Comparison of ENCODE assay signal across 12 mouse cellular contexts in genomic region chr4:105206102-105206501, GRCm38 (mm10). TPM values are rescaled to one million over a fixed set of nuclear protein-coding genes. Genes with fewer than 3 reads are reported as not detected.
DNase-seq lines count a peak whose midpoint lies in the region; ATAC-seq and TF ChIP-seq lines count a peak whose summit lies in the region.
"Had no signal": no experiment of that assay in that cellular context is flagged by ENCODE, and none has a peak within 500 bp of the region (broad histone marks: within the 10 kb centered on the region; RNA-seq: fewer than 3 reads in every experiment).

No protein-coding gene starts in this region.

- no peak for TF ChIP-seq CTCF in forebrain, postnatal 0 days (IDR thresholded peaks at IDR 0.05; ENCODE audit: low read depth)
- TF ChIP-seq CTCF in lung, adult 2 months (IDR thresholded peaks at IDR 0.05; ENCODE audit: insufficient read depth, low read length) = no peak
- TF ChIP-seq CTCF in stomach, postnatal 0 days (IDR thresholded peaks at IDR 0.05; ENCODE audit: low read depth) = no peak

- peak overlapping the region; percentile 51 for H3K27ac ChIP-seq in forebrain, embryonic 12.5 days
- no peak overlapping the region for H3K27ac ChIP-seq in forebrain, postnatal 0 days (ENCODE audit: low read depth, low read length)
- H3K27ac ChIP-seq in lung, embryonic 15.5 days = 0 out of 2 replicates have a peak overlapping the region, but pooled peaks have one; percentile 68
- peak overlapping the region; percentile 23 for H3K27ac ChIP-seq in hindbrain, embryonic 13.5 days
- peak overlapping the region; percentile 81 for H3K27ac ChIP-seq in stomach, postnatal 0 days (replicated peaks)

- no peak for ATAC-seq in forebrain, embryonic 12.5 days (ENCODE audit: low FRiP score)
- ATAC-seq in forebrain, postnatal 0 days = no peak
- ATAC-seq in lung, embryonic 15.5 days (ENCODE audit: borderline replicate concordance, extremely low read depth, low FRiP score, low TSS enrichment) = no peak
- no peak for ATAC-seq in hindbrain, embryonic 13.5 days (ENCODE audit: low FRiP score)
- no peak for ATAC-seq in stomach, postnatal 0 days (ENCODE audit: low FRiP score, low TSS enrichment)

- H3K4me3 ChIP-seq in forebrain, embryonic 12.5 days (replicated peaks) = no peak overlapping the region
- no peak overlapping the region for H3K4me3 ChIP-seq in forebrain, postnatal 0 days (ENCODE audit: low read depth, low read length)
- H3K4me3 ChIP-seq in lung, embryonic 15.5 days = no peak overlapping the region
- H3K4me3 ChIP-seq in lung, adult 2 months (replicated peaks; ENCODE audit: extremely low read depth, low read depth, low read length) = no peak overlapping the region
- no peak overlapping the region for H3K4me3 ChIP-seq in hindbrain, embryonic 13.5 days
- H3K4me3 ChIP-seq in stomach, postnatal 0 days (ENCODE audit: low read depth, low read length) = no peak overlapping the region

- TF ChIP-seq POLR2A in lung, adult 2 months (IDR thresholded peaks at IDR 0.05; ENCODE audit: borderline replicate concordance, extremely low read depth, low read depth, low read length) = no peak

- H3K9ac ChIP-seq in forebrain, embryonic 12.5 days = no peak overlapping the region
- no peak overlapping the region for H3K9ac ChIP-seq in forebrain, postnatal 0 days
- H3K9ac ChIP-seq in lung, embryonic 15.5 days = no peak overlapping the region
- H3K9ac ChIP-seq in hindbrain, embryonic 13.5 days = no peak overlapping the region
- H3K9ac ChIP-seq in stomach, postnatal 0 days (ENCODE audit: low read length) = no peak overlapping the region

- peaks cover 35% of the 10 kb centered on the region for H3K36me3 ChIP-seq in forebrain, embryonic 12.5 days (replicated peaks)
- no peaks in the 10 kb centered on the region for H3K36me3 ChIP-seq in forebrain, postnatal 0 days (ENCODE audit: insufficient read depth)
- peaks cover 24% of the 10 kb centered on the region for H3K36me3 ChIP-seq in lung, embryonic 15.5 days
- peaks cover 16% of the 10 kb centered on the region; the same call in 1 of the 2 replicates for H3K36me3 ChIP-seq in hindbrain, embryonic 13.5 days
- H3K36me3 ChIP-seq in stomach, postnatal 0 days (ENCODE audit: control insufficient read depth, insufficient read depth, low read length) = peaks cover 14% of the 10 kb centered on the region

- no peaks in the 10 kb centered on the region for H3K9me3 ChIP-seq in forebrain, embryonic 12.5 days
- no peaks in the 10 kb centered on the region for H3K9me3 ChIP-seq in forebrain, postnatal 0 days (ENCODE audit: low read length)
- no peaks in the 10 kb centered on the region for H3K9me3 ChIP-seq in lung, embryonic 15.5 days
- no peaks in the 10 kb centered on the region for H3K9me3 ChIP-seq in hindbrain, embryonic 13.5 days
- no peaks in the 10 kb centered on the region for H3K9me3 ChIP-seq in stomach, postnatal 0 days (ENCODE audit: control insufficient read depth, low read length)

- H3K27me3 ChIP-seq in forebrain, embryonic 12.5 days = no peaks in the 10 kb centered on the region
- H3K27me3 ChIP-seq in forebrain, postnatal 0 days (ENCODE audit: insufficient read depth, low read length) = no peaks in the 10 kb centered on the region
- H3K27me3 ChIP-seq in lung, embryonic 15.5 days = no peaks in the 10 kb centered on the region
- no peaks in the 10 kb centered on the region for H3K27me3 ChIP-seq in hindbrain, embryonic 13.5 days
- no peaks in the 10 kb centered on the region for H3K27me3 ChIP-seq in stomach, postnatal 0 days (ENCODE audit: control insufficient read depth, insufficient read depth, low read length)

- no peak for DNase-seq in forebrain, postnatal 0 days
- DNase-seq in lung, adult 2 months = no peak
- DNase-seq in stomach, postnatal 0 days (ENCODE audit: low spot score) = no peak
- DNase-seq in right cerebral cortex, postnatal 10 days (ENCODE audit: low spot score in 2 of 2) = no peak
- DNase-seq in lung, postnatal 14 days = no peak
- DNase-seq: gastrocnemius, postnatal 36 days; heart, postnatal 14 days; left cerebral cortex, postnatal 4 days had no signal

- WGBS in forebrain, embryonic 12.5 days = 84% methylated on average over 6 of the region's 6 CpGs
- 86% methylated on average over 6 of the region's 6 CpGs for WGBS in forebrain, postnatal 0 days
- 51% methylated on average over 6 of the region's 6 CpGs for WGBS in lung, embryonic 15.5 days
- WGBS in lung, adult 2 months = 68% methylated on average over 6 of the region's 6 CpGs
- 84% methylated on average over 6 of the region's 6 CpGs for WGBS in hindbrain, embryonic 13.5 days
- 60% methylated on average over 6 of the region's 6 CpGs for WGBS in stomach, postnatal 0 days

- peaks cover 50% of the 10 kb centered on the region for H3K4me1 ChIP-seq in forebrain, embryonic 12.5 days
- peaks cover 18% of the 10 kb centered on the region; the same call in 1 of the 2 replicates for H3K4me1 ChIP-seq in forebrain, postnatal 0 days (ENCODE audit: insufficient read depth)
- peaks cover 58% of the 10 kb centered on the region for H3K4me1 ChIP-seq in lung, embryonic 15.5 days
- H3K4me1 ChIP-seq in lung, adult 2 months (ENCODE audit: control insufficient read depth, insufficient read depth, low read length) = peaks cover 17% of the 10 kb centered on the region
- H3K4me1 ChIP-seq in hindbrain, embryonic 13.5 days (replicated peaks) = peaks cover 38% of the 10 kb centered on the region
- H3K4me1 ChIP-seq in stomach, postnatal 0 days (replicated peaks; ENCODE audit: control insufficient read depth, insufficient read depth) = peaks cover 17% of the 10 kb centered on the region

- no peak for TF ChIP-seq EP300 in stomach, postnatal 0 days (optimal IDR thresholded peaks at IDR 0.05)

- H3K4me2 ChIP-seq in forebrain, embryonic 12.5 days = no peak overlapping the region
- H3K4me2 ChIP-seq in forebrain, postnatal 0 days (ENCODE audit: low read depth) = no peak overlapping the region
- no peak overlapping the region for H3K4me2 ChIP-seq in lung, embryonic 15.5 days
- no peak overlapping the region for H3K4me2 ChIP-seq in hindbrain, embryonic 13.5 days
- no peak overlapping the region for H3K4me2 ChIP-seq in stomach, postnatal 0 days (replicated peaks; ENCODE audit: low read depth)
- H3K4me2 ChIP-seq: midbrain, embryonic 11.5 days had no signal

RNA-seq across cellular contexts. Expression of gene Plpp3, which starts 49.0 kb away (rescaled TPM):
- polyA plus RNA-seq in forebrain, embryonic 12.5 days (2016; fragmentation: Nextera tagmentation; extraction: Ambion mirVana) = 84.9 and 90.4 TPM in 2 replicates
- 64.8 and 87.3 TPM in 2 replicates for total RNA-seq in forebrain, postnatal 0 days (2014; rRNA removed)
- polyA plus RNA-seq in forebrain, postnatal 0 days (2015; fragmentation: Nextera tagmentation; extraction: Ambion mirVana) = 82.8 and 117 TPM in 2 replicates
- 78.4 and 85.4 TPM in 2 replicates for polyA plus RNA-seq in lung, embryonic 15.5 days (2015; fragmentation: Nextera tagmentation; extraction: Ambion mirVana)
- polyA plus RNA-seq in lung, adult 2 months (2012; rRNA removed) = 170 and 187 TPM in 2 replicates
- polyA plus RNA-seq in hindbrain, embryonic 13.5 days (2015; fragmentation: Nextera tagmentation; extraction: Ambion mirVana) = 79.0 and 81.9 TPM in 2 replicates
- 60.2 and 64.4 TPM in 2 replicates for polyA plus RNA-seq in stomach, postnatal 0 days (2015; fragmentation: Nextera tagmentation; extraction: Ambion mirVana)
